17 mouse cellular contexts compared by ENCODE assay signal in the genomic region with DNA sequence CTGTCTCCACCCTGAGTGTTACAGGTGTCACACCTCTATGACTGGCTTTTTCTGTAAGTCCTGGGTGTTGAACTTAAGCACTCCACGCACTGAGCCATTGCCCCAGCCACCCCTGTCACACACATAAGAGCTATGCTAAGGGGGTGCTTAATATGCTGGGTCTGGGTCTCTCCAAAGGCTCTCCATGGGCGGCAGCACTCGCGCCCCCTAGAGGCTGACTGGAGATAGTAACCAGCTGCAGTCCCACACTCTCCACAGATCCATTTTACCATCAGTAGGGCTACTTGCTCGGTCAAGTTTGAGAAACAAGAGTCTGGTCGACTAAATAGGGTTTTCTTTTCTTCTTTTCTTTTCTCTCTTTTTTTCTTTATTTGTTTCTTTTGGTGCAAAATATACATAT. TPM values are rescaled to one million over a fixed set of nuclear protein-coding genes. Genes with fewer than 3 reads are reported as not detected.
A peak's percentile ranks its signal among the peaks of the same experiment; 100 is the strongest.
DNase-seq lines count a peak whose midpoint lies in the region; TF ChIP-seq lines count a peak whose summit lies in the region.
"Had no signal": no experiment of that assay in that cellular context is flagged by ENCODE, and none has a peak within 500 bp of the region (broad histone marks: within the 10 kb centered on the region; RNA-seq: fewer than 3 reads in every experiment).

No protein-coding gene starts in this region.

- no peaks in the 10 kb centered on the region for H3K36me3 ChIP-seq in thymus, adult 2 months (ENCODE audit: control insufficient read depth, insufficient read depth, low read length)
- H3K36me3 ChIP-seq in MEL (ENCODE audit: control insufficient read depth in 1 of 2, insufficient read depth in 2 of 2, low read length in 2 of 2): no peaks in the 10 kb centered on the region
- H3K36me3 ChIP-seq: embryonic facial prominence, embryonic 13.5 days; G1E; heart, embryonic 10.5 days; limb, embryonic 12.5 days; midbrain, embryonic 10.5 days had no signal

- H3K9ac ChIP-seq in MEL (ENCODE audit: control insufficient read depth, low read depth, low read length, poor library complexity, severe bottlenecking): no peak overlapping the region
- H3K9ac ChIP-seq: embryonic facial prominence, embryonic 13.5 days; limb, embryonic 12.5 days had no signal

- TF ChIP-seq CTCF in layer of hippocampus, adult 2 months (conservative IDR thresholded peaks at IDR 0.05): peak; percentile 68
- TF ChIP-seq CTCF in thymus, adult 2 months (IDR thresholded peaks at IDR 0.05; ENCODE audit: borderline replicate concordance, control insufficient read depth, extremely low read depth, insufficient read depth, low read length, poor library complexity): no peak
- TF ChIP-seq CTCF in MEL (IDR thresholded peaks at IDR 0.05 in 2 of 3, conservative IDR thresholded peaks at IDR 0.05 in 1 of 3; ENCODE audit: control insufficient read depth in 1 of 3, insufficient read depth in 1 of 3, low read depth in 2 of 3, low read length in 3 of 3, poor library complexity in 1 of 3, severe bottlenecking in 1 of 3): peak in 2 of 3 experiments; percentile 21 to 45; a peak in 5 of 6 replicates

- no peak overlapping the region for H3K4me3 ChIP-seq in layer of hippocampus, adult 2 months
- H3K4me3 ChIP-seq in thymus, adult 2 months (ENCODE audit: control insufficient read depth, insufficient read depth, low read length): no peak overlapping the region
- H3K4me3 ChIP-seq in MEL (ENCODE audit: control insufficient read depth in 1 of 2, insufficient read depth in 1 of 2, low read depth in 2 of 2, low read length in 2 of 2): no peak overlapping the region
- H3K4me3 ChIP-seq: embryonic facial prominence, embryonic 13.5 days; heart, embryonic 10.5 days; limb, embryonic 12.5 days; midbrain, embryonic 10.5 days; myocyte had no signal

- H3K27me3 ChIP-seq in thymus, adult 2 months (ENCODE audit: control insufficient read depth, insufficient read depth, low read length): no peaks in the 10 kb centered on the region
- no peaks in the 10 kb centered on the region for H3K27me3 ChIP-seq in MEL (ENCODE audit: control insufficient read depth in 1 of 2, insufficient read depth in 2 of 2, low read length in 2 of 2)

- no peak for TF ChIP-seq EP300 in MEL (IDR thresholded peaks at IDR 0.05; ENCODE audit: low read depth in 1 of 2, low read length in 2 of 2)

- 45% methylated on average over 6 of the region's 6 CpGs for WGBS in thymus, adult 2 months

- no peak for TF ChIP-seq POLR2A in thymus, adult 2 months (IDR thresholded peaks at IDR 0.05; ENCODE audit: control insufficient read depth, extremely low read depth, insufficient read depth, low read length, poor library complexity)
- TF ChIP-seq POLR2A in MEL (IDR thresholded peaks at IDR 0.05; ENCODE audit: control insufficient read depth in 1 of 2, insufficient read depth in 1 of 2, low read depth in 1 of 2, low read length in 2 of 2, poor library complexity in 1 of 2): no peak

- no peak overlapping the region for H3K27ac ChIP-seq in layer of hippocampus, adult 2 months
- H3K27ac ChIP-seq in thymus, adult 2 months (ENCODE audit: control insufficient read depth, insufficient read depth, low read length): no peak overlapping the region
- H3K27ac ChIP-seq in MEL (ENCODE audit: control insufficient read depth, low read depth, low read length): no peak overlapping the region
- H3K27ac ChIP-seq: embryonic facial prominence, embryonic 13.5 days; heart, embryonic 10.5 days; limb, embryonic 12.5 days; midbrain, embryonic 10.5 days had no signal

- H3K79me2 ChIP-seq in MEL (ENCODE audit: control insufficient read depth, insufficient read depth, low read length, poor library complexity): no peaks in the 10 kb centered on the region

- no peaks in the 10 kb centered on the region for H3K4me1 ChIP-seq in thymus, adult 2 months (replicated peaks; ENCODE audit: control insufficient read depth, insufficient read depth, low read length)
- no peaks in the 10 kb centered on the region for H3K4me1 ChIP-seq in MEL (ENCODE audit: control insufficient read depth in 1 of 2, insufficient read depth in 2 of 2, low read length in 2 of 2)
- H3K4me1 ChIP-seq: embryonic facial prominence, embryonic 13.5 days; heart, embryonic 10.5 days; limb, embryonic 12.5 days had no signal

- no peak for TF ChIP-seq RAD21 in MEL (IDR thresholded peaks at IDR 0.05; ENCODE audit: low read depth, low read length)

- no peaks in the 10 kb centered on the region for H3K9me3 ChIP-seq in MEL (replicated peaks; ENCODE audit: insufficient read depth, low read length)
- H3K9me3 ChIP-seq: embryonic facial prominence, embryonic 13.5 days; heart, embryonic 10.5 days; limb, embryonic 12.5 days; midbrain, embryonic 10.5 days had no signal

- no peak for DNase-seq in layer of hippocampus, adult 2 months (ENCODE audit: low spot score in 2 of 2)
- no peak for DNase-seq in layer of hippocampus, postnatal 36 days
- DNase-seq in thymus, postnatal 14 days: peak; percentile 11
- DNase-seq in thymus, adult 2 months: no peak
- no peak for DNase-seq in MEL (ENCODE audit: low read depth, low spot score)
- DNase-seq in cerebellum, adult 11-12 months: no peak
- DNase-seq in right cerebral cortex, adult 18-20 months: no peak
- DNase-seq: adrenal gland, postnatal 36 days; cerebellum, adult 11 months; kidney, postnatal 25 days; lung, postnatal 10 days had no signal

TF ChIP-seq in MEL, 35 proteins besides CTCF, POLR2A, EP300 and RAD21:
- no peak for TF ChIP-seq MYC (IDR thresholded peaks at IDR 0.05; ENCODE audit: low read depth, low read length)
- no peak for TF ChIP-seq ZNF384 (IDR thresholded peaks at IDR 0.05; ENCODE audit: low read depth, low read length)
- no peak for TF ChIP-seq SIN3A (IDR thresholded peaks at IDR 0.05; ENCODE audit: low read length)
- TF ChIP-seq ZKSCAN1 (IDR thresholded peaks at IDR 0.05; ENCODE audit: low read depth, low read length): no peak
- TF ChIP-seq POLR2AphosphoS2 (IDR thresholded peaks at IDR 0.05; ENCODE audit: low read length): no peak
- TF ChIP-seq CHD2 (IDR thresholded peaks at IDR 0.05; ENCODE audit: low read length): no peak
- no peak for TF ChIP-seq CHD1 (IDR thresholded peaks at IDR 0.05; ENCODE audit: low read depth, low read length)
- TF ChIP-seq MEF2A (IDR thresholded peaks at IDR 0.05; ENCODE audit: extremely low read depth, insufficient replicate concordance, low read depth, low read length, poor library complexity, severe bottlenecking): no peak

RNA-seq across cellular contexts. Expression of a gene that starts 33.9 kb away (rescaled TPM):
- 10 to 100 TPM; 40.3 to 44.6 TPM for total RNA-seq in layer of hippocampus, adult 2 months (2021)
- total RNA-seq in layer of hippocampus, postnatal 36 days (2021): 10 to 100 TPM; 34.6 to 42.0 TPM
- 0.54 and 0.84 TPM in 2 replicates for polyA plus RNA-seq in thymus, adult 2 months (2012; rRNA removed)
- total RNA-seq in MEL (2012; rRNA removed): not detected in 2 replicates
- polyA plus RNA-seq in MEL (2012; ENCODE audit: insufficient read depth in 1 of 2, insufficient read length in 2 of 2, low read depth in 1 of 2, low replicate concordance in 2 of 2, missing spikeins in 1 of 2): not detected
- polyA plus RNA-seq: G1E had no signal

RNA-seq across cellular contexts. Expression of a gene that starts 58.9 kb away (rescaled TPM):
- total RNA-seq in layer of hippocampus, adult 2 months (2021): 10 to 100 TPM; 13.8 to 18.5 TPM
- 10 to 100 TPM; 18.8 to 19.7 TPM for total RNA-seq in layer of hippocampus, postnatal 36 days (2021)
- 63.7 and 65.4 TPM in 2 replicates for polyA plus RNA-seq in thymus, adult 2 months (2012; rRNA removed)
- total RNA-seq in MEL (2012; rRNA removed): 92.5 and 98.9 TPM in 2 replicates
- 100 to 1,000 TPM in 1 of 2 experiments, not detected in 1; 158 TPM for polyA plus RNA-seq in MEL (2012; ENCODE audit: insufficient read depth in 1 of 2, insufficient read length in 2 of 2, low read depth in 1 of 2, low replicate concordance in 2 of 2, missing spikeins in 1 of 2)

Comparison
In these comparisons a context has a peak if more than half of its experiments do, and no peak if none do; other contexts are left out.
1. RNA of a gene that starts 33.9 kb away (total RNA-seq): 40.3 to 44.6 TPM in layer of hippocampus, adult 2 months and 34.6 to 42.0 TPM in layer of hippocampus, postnatal 36 days; not detected in MEL; every median in the first group is over 10 times any median in the second.